Mouse (Mus musculus) retina, embryonic 14.5 days (tissue): ENCODE measurements around the gene 4930519P11Rik.

Experiments used
- DNase-seq: peaks from one replicate; pipeline ENCODE4 v3.0.0-alpha.2; 2015; ENCODE audit warnings: low spot score

The 4930519P11Rik gene

DNA sequence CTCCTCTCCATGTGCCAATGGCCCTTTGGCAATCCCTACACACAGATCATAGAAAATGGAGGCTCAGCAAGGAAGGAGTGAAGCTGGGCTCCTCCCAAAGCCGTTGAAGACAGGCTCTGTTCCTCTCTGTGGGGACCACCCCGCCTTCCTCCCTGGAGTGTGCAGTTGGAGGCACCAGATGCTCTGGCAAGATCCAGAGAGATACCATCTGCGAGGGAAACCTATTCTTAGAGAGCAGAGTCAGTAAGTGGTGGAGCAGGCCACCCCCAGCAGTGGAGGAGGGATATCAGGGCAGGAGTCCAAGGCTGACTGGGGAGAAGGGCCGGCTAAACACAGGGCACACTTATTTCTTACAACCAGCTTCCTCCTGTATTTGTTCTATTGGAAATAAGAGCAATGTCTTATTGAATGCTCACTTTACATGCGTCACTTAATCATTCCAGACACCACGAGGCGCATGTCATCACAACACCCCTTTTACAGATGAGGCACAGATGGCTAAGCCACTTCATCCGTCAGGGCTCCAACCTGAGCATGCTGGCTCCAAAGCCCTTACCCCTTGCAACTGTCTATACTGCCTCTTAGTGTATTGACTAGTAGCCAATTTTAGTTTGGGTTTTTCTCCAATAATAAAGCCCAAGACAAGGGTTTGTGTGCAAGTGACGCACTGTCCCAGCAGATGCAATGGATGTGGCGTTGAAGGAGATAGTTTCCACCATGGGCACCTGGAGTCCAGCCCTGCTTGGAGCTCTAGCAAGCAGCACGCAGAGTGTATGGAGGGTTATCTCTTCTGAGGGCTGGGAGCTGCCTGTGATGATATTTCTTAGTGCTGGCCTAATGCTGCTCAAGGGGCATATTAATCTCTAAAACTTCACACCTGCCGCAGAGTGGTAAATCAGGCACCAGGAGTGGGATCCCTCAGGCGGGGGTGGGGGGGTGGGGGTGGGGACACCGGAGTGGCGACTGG, 29.0 kb downstream of the 4930519P11Rik start:
- DNase-seq, result peak; percentile 62

GRCm38 (mm10) chr2:154581421-154581820, 31.8 kb downstream of the 4930519P11Rik start:
- DNase-seq, result no peak

GRCm38 (mm10) chr2:154580586-154580985, 32.7 kb downstream of the 4930519P11Rik start:
- no peak for DNase-seq

GRCm38 (mm10) chr2:154577744-154578067, 35.5 kb downstream of the 4930519P11Rik start:
- DNase-seq, result no peak

- peak; percentile 81 for DNase-seq
These were observed 36.1 kb downstream of the 4930519P11Rik start for GRCm38 (mm10) chr2:154576876-154577743.

- peak; percentile 49 for DNase-seq
These were observed 39.0 kb downstream of the 4930519P11Rik start for GRCm38 (mm10) chr2:154574271-154574670.

GRCm38 (mm10) chr2:154572996-154573395, 40.2 kb downstream of the 4930519P11Rik start:
- no peak for DNase-seq

DNA sequence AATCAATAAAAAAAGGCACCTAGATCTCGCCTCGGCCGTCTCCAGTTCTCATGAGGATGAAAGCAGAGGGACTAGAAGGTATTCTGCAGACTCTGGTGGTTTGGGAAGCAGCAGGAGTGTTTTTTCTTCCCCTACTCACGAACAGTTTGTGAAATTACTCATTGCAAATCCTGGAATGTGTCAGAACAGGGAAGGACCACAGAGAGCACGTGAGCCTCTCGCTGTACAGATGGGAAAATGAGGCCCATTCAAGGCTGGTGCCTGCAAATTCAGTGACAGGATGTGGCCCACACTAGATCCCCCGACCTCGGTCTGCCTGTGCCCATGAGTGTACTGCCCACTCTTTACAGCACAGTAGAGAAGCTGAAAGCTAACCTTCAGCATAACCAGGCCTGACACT, 41.3 kb downstream of the 4930519P11Rik start:
- no peak for DNase-seq

DNA sequence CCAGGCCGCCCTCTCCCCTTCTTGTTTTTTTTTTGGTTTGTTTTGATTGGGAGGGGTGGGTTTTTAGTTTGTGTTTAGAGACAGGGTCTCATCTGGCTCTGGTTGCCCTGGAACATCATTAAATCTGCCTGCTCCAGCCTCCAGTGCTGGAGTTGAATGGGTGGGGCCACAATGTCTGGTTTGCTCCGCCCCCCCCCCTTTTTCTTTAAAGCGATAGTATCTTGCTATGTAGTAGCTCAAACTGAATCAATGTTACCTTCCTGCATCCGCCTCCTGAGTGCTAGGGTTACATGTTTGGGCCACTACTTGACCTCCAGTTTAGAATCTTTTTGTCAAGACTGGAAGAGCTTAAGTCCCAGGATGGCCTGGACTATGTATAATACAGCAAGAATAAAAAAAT, 42.0 kb downstream of the 4930519P11Rik start:
- DNase-seq, result no peak

- no peak for DNase-seq
These were observed 42.6 kb downstream of the 4930519P11Rik start for GRCm38 (mm10) chr2:154570666-154571065.

DNA sequence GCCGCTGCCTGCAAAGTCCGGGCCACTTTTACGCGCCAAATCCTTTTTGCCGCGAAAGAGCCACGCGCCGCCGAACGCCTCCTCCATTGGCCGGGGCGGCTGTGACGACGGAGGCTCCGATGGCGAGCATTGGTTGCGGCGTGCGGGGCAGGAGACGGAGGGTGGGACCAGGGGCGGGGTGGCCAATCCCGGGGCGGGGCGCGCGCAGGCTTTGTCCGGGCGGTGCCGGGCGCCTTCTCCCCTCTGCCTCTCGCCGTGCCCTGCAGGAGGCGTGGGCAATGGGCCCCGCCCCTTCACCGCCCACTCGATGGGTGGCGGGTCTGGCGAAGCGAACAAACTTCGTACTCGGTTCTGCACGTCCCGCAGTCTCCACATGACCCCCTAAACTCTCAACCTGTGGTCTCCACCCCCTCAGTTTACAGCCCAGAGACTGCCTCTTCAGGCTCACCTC, 43.4 kb downstream of the 4930519P11Rik start, which contains the start of gene E2f1:
Gene E2f1, minus strand, starts transcription at position 57 of the 451 bp plus-strand sequence.
- peak; percentile 96 for DNase-seq

- DNase-seq, result peak; percentile 71
These were observed 44.0 kb downstream of the 4930519P11Rik start for GRCm38 (mm10) chr2:154569071-154569748.

DNA sequence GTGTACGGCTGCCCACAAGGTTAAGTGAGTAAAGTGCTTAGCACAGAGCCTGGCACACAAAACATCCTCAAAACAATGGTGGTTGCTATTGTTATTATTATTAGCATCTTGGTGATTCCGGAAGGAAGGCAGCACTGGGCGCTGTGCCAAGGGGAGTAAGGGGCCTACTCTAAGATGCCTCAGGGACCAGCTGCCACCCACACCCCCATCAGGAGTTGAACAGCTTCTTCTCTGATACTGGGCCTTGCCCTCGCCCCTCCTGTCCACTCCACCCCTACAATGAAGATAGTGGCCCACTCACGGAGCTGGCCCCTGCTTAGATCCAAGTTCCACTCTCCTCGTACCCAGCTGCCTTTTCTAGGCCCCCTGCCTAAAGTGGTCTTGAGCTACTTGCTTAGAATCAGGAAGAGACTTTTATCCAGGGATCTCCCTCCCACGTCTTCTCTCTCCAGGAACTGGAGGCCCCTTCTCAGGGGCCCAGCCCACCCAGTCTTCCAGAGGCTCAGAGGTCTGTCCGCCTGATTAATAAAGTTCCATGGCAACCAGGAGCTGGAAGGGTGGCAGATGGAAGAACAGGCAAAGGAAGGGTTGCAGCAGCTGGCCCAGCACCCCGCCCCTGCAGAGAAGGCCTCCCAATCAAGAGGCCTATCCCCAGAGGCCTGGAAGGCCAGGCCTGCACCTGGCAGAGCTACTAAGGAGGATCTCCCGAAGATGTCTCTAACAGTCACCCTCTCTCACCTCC, 44.7 kb downstream of the 4930519P11Rik start:
- DNase-seq, result peak; percentile 66

DNA sequence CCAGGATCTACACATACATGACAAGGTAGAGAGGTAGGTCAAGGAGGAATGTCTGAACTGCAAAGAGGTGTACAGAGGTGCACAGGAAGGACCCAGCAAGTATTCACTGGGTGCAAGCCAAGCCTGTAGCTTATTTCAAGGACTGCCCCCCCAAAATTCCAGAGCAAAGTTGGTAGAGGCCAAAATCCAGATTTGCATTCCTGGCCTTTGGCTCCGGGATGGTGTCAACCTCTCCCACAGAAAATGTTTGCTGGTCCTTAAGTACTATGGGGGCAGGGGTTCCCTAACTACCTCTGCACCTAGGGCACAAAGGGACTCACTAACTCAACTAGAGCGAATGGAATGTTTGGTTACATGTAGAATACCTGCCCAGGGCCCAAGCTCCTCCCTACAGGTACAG, 45.5 kb downstream of the 4930519P11Rik start:
- DNase-seq, result no peak

DNA sequence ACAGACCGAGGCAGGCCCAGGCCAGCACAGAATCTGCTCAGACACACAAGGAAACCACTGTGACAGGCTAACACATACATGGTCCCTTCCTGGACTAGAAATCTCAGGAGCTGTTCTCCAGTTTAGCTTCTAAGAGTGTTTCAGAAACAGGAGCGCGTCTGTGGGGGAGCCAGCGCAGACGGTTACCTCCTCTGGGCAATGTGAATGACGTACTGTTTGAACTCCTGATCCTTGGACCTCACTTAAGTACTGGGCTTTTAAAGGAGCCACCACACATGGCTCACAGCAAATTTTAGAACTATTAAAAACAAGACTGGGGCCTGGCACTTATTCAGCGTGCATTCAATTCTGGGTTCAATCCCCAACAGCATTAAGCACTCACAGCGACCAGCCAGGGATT, 46.6 kb downstream of the 4930519P11Rik start:
- DNase-seq, result no peak

- DNase-seq, result no peak
These were observed 47.7 kb downstream of the 4930519P11Rik start for GRCm38 (mm10) chr2:154565562-154565961.

DNA sequence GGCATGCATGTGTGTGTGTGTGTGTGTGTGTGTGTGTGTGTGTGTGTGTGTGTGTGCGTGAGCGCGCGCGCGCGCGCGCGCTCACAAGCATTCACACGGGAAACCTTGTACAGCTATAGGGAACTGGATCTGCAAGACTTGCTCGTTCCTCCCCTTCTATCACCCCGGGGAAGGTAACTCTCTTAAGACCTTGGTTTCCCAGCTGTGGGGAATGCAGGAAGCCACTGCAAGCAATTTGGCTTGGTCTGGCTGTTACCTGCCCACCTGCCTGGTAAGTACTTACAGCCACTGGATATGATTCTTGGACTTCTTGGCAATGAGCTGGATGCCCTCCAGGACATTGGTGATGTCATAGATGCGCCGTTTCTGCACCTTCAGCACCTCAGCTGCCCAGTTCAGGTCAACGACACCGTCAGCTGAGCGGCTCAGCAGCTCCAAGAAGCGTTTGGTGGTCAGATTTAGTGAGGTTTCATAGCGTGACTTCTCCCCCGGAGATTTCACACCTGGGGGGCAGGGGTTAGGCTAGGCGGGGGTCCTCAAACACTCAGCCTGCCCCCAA, 49.5 kb downstream of the 4930519P11Rik start:
- DNase-seq, result no peak
